Mouse (Mus musculus) midbrain, embryonic 12.5 days (tissue): ENCODE data around the gene Gm21833. TPM values are rescaled to one million over a fixed set of nuclear protein-coding genes. Genes with fewer than 3 reads are reported as not detected.
"Not testable (repeated sequence)": the region's sequence is repeated elsewhere in the genome, so short reads cannot be mapped to it uniquely, and the experiment has no call there.

Experiments used
- ATAC-seq: fragments of 200-750 bp; cut with Nextera tagmentation; 2 replicates; pipeline ENCODE4 v1.8.0; 2017; ENCODE audit warnings: low read depth, moderate TSS enrichment, moderate library complexity; ENCODE audit not compliant: low FRiP score
- H3K27ac ChIP-seq: fragments of 300-500 bp; sonication (generic); replicated peaks from 2 replicates; pipeline ENCODE4 v1.5.1; 2016; ENCODE audit warnings: mild to moderate bottlenecking
- H3K27me3 ChIP-seq: fragments of 300-500 bp; sonication (generic); 2 replicates; pipeline ENCODE4 v1.6.1; 2016; ENCODE audit warnings: mild to moderate bottlenecking
- H3K36me3 ChIP-seq: fragments of 300-500 bp; sonication (generic); 2 replicates; pipeline ENCODE4 v1.6.1; 2016
- H3K4me1 ChIP-seq: fragments of 300-500 bp; sonication (generic); 2 replicates; pipeline ENCODE4 v1.6.1; 2016
- H3K4me2 ChIP-seq: fragments of 300-500 bp; sonication (generic); replicated peaks from 2 replicates; pipeline ENCODE4 v1.6.1; 2016; ENCODE audit warnings: mild to moderate bottlenecking, moderate library complexity
- H3K4me3 ChIP-seq: fragments of 300-500 bp; sonication (generic); 2 replicates; pipeline ENCODE4 v1.5.1; 2016; ENCODE audit warnings: mild to moderate bottlenecking
- H3K9ac ChIP-seq: fragments of 300-500 bp; sonication (generic); replicated peaks from 2 replicates; pipeline ENCODE4 v1.6.1; 2016; ENCODE audit warnings: mild to moderate bottlenecking, moderate library complexity
- H3K9me3 ChIP-seq: fragments of 300-500 bp; sonication (generic); 2 replicates; pipeline ENCODE4 v1.6.1; 2016; ENCODE audit warnings: mild to moderate bottlenecking
- WGBS: fragments of 180-500 bp; shearing (Covaris S2); methylation state at CpG from one replicate; pipeline ENCODE4 v1.1.7; 2016; 5-methylcytosine and 5-hydroxymethylcytosine counted together
- polyA plus RNA-seq: library from polyadenylated mRNA; unstranded; fragments of >200 nt; fragmentation: Nextera tagmentation; extraction: Ambion mirVana; gene quantifications from 2 replicates; pipeline ENCODE4 v1.2.1, GENCODE M21; 2016

The Gm21833 gene
- not detected in 2 replicates for polyA plus RNA-seq

GRCm38 (mm10) chr16:82828082-82828481, at the start of gene Gm21833:
TSS of gene Gm21833 (plus strand) at chr16:82828382.
- H3K9ac ChIP-seq, H3K4me2 ChIP-seq, ATAC-seq, H3K4me1 ChIP-seq, H3K27me3 ChIP-seq, H3K36me3 ChIP-seq, H3K27ac ChIP-seq, H3K4me3 ChIP-seq, H3K9me3 ChIP-seq: not testable (repeated sequence)
- WGBS = 92% methylated on average over 2 of the region's 2 CpGs

GRCm38 (mm10) chr16:82789521-82789920, 38.7 kb upstream of the Gm21833 start:
- no peaks in the 10 kb centered on the region for H3K36me3 ChIP-seq
- H3K4me1 ChIP-seq = no peaks in the 10 kb centered on the region
- no peak overlapping the region for H3K9ac ChIP-seq
- H3K9me3 ChIP-seq = no peaks in the 10 kb centered on the region
- no peak for ATAC-seq
- H3K4me3 ChIP-seq = no peak overlapping the region
- no peak overlapping the region for H3K27ac ChIP-seq
- no peaks in the 10 kb centered on the region for H3K27me3 ChIP-seq
- no peak overlapping the region for H3K4me2 ChIP-seq

- no peak for ATAC-seq
- Histone ChIP-seq H3K36me3 (no peaks in the 10 kb centered on the region), H3K4me3 (no peak overlapping the region), H3K27ac (no peak overlapping the region), H3K4me2 (no peak overlapping the region), H3K9ac (no peak overlapping the region), H3K27me3 (no peaks in the 10 kb centered on the region), H3K9me3 (no peaks in the 10 kb centered on the region), H3K4me1 (no peaks in the 10 kb centered on the region)
- WGBS = 87% methylated on average over 4 of the region's 4 CpGs
Observed at GRCm38 (mm10) chr16:82796489-82796888, 31.7 kb upstream of the Gm21833 start.

- peak; percentile 16; the same call in 1 of the 2 replicates for ATAC-seq
Observed at GRCm38 (mm10) chr16:82815255-82815654, 12.9 kb upstream of the Gm21833 start.

GRCm38 (mm10) chr16:82816615-82817014, 11.6 kb upstream of the Gm21833 start:
- H3K4me3 ChIP-seq = no peak overlapping the region
- H3K9me3 ChIP-seq = no peaks in the 10 kb centered on the region
- H3K4me1 ChIP-seq = no peaks in the 10 kb centered on the region
- H3K4me2 ChIP-seq = no peak overlapping the region
- no peaks in the 10 kb centered on the region for H3K27me3 ChIP-seq
- H3K9ac ChIP-seq = no peak overlapping the region
- ATAC-seq = peak; percentile 55; the same call in 1 of the 2 replicates
- no peaks in the 10 kb centered on the region for H3K36me3 ChIP-seq
- 51% methylated on average over 2 of the region's 2 CpGs for WGBS
- H3K27ac ChIP-seq = no peak overlapping the region

More at GRCm38 (mm10) chr16:82815255-82815654, 12.9 kb upstream of the Gm21833 start:
- Histone ChIP-seq H3K4me1 (no peaks in the 10 kb centered on the region), H3K4me3 (no peak overlapping the region), H3K4me2 (no peak overlapping the region), H3K9me3 (no peaks in the 10 kb centered on the region), H3K27ac (no peak overlapping the region), H3K9ac (no peak overlapping the region), H3K36me3 (no peaks in the 10 kb centered on the region), H3K27me3 (no peaks in the 10 kb centered on the region)

GRCm38 (mm10) chr16:82855752-82856151, 27.6 kb downstream of the Gm21833 start:
- Histone ChIP-seq H3K9ac (no peak overlapping the region), H3K4me1 (no peaks in the 10 kb centered on the region), H3K36me3 (no peaks in the 10 kb centered on the region), H3K4me3 (no peak overlapping the region), H3K9me3 (no peaks in the 10 kb centered on the region), H3K4me2 (no peak overlapping the region), H3K27ac (no peak overlapping the region), H3K27me3 (no peaks in the 10 kb centered on the region)
- WGBS = 86% methylated on average over 2 of the region's 2 CpGs
- no peak for ATAC-seq

GRCm38 (mm10) chr16:82864590-82864989, 36.4 kb downstream of the Gm21833 start:
- 88% methylated on average over 7 of the region's 7 CpGs for WGBS
- H3K4me3 ChIP-seq = no peak overlapping the region
- H3K4me2 ChIP-seq = no peak overlapping the region
- no peaks in the 10 kb centered on the region for H3K36me3 ChIP-seq
- no peak overlapping the region for H3K9ac ChIP-seq
- no peaks in the 10 kb centered on the region for H3K4me1 ChIP-seq
- no peaks in the 10 kb centered on the region for H3K27me3 ChIP-seq
- H3K27ac ChIP-seq = no peak overlapping the region
- ATAC-seq = no peak
- H3K9me3 ChIP-seq = no peaks in the 10 kb centered on the region
